Mouse (Mus musculus) thymus, postnatal 4 days (tissue): Measurements from ENCODE around the gene Nr2c1.

Experiments used
- DNase-seq: peaks from one replicate; pipeline ENCODE4 v3.0.0; 2021

Gene Nr2c1

GRCm38 (mm10) chr10:94210718-94211618 lies 63.1 kb downstream of the Nr2c1 start:
- no peak for DNase-seq

GRCm38 (mm10) chr10:94211725-94212124 lies 63.9 kb downstream of the Nr2c1 start:
- no peak for DNase-seq

- DNase-seq, result peak; percentile 62
These were observed 77.4 kb downstream of the Nr2c1 start for GRCm38 (mm10) chr10:94225026-94225750.

GRCm38 (mm10) chr10:94230172-94230981 lies 82.6 kb downstream of the Nr2c1 start:
- no peak for DNase-seq

GRCm38 (mm10) chr10:94231025-94231424 lies 83.2 kb downstream of the Nr2c1 start:
- DNase-seq, result no peak

- DNase-seq, result peak; percentile 34
These were observed 87.4 kb downstream of the Nr2c1 start for GRCm38 (mm10) chr10:94235200-94235599.

GRCm38 (mm10) chr10:94241346-94241745 lies 93.5 kb downstream of the Nr2c1 start:
- peak; percentile 68 for DNase-seq
